Mouse (Mus musculus) intestine, embryonic 15.5 days (tissue): ENCODE measurements at regions not wholly inside any gene's neighbourhood (a gene's known extent, or its start where the extent isn't known, plus 50 kb on each side); places are given as distances from the start of the nearest gene placed in this dataset.
A peak's percentile ranks its signal among the peaks of the same experiment; 100 is the strongest.

Experiments used
- ATAC-seq: fragments of 200-750 bp; cut with Nextera tagmentation; 2 replicates; pipeline ENCODE4 v1.8.0; 2017; ENCODE audit warnings: moderate TSS enrichment, moderate library complexity
- H3K27ac ChIP-seq: fragments of 300-500 bp; sonication (generic); 2 replicates; pipeline ENCODE4 v1.5.1; 2015; ENCODE audit warnings: mild to moderate bottlenecking, inconsistent platforms
- H3K27me3 ChIP-seq: fragments of 300-500 bp; sonication (generic); replicated peaks from 2 replicates; pipeline ENCODE4 v1.6.1; 2015; ENCODE audit warnings: inconsistent platforms
- H3K36me3 ChIP-seq: fragments of 300-500 bp; sonication (generic); 2 replicates; pipeline ENCODE4 v1.6.1; 2015; ENCODE audit warnings: inconsistent platforms
- H3K4me1 ChIP-seq: fragments of 300-500 bp; sonication (generic); replicated peaks from 2 replicates; pipeline ENCODE4 v1.6.1; 2015; ENCODE audit warnings: inconsistent platforms
- H3K4me2 ChIP-seq: fragments of 300-500 bp; sonication (generic); replicated peaks from 2 replicates; pipeline ENCODE4 v1.6.1; 2015; ENCODE audit warnings: mild to moderate bottlenecking, inconsistent platforms
- H3K4me3 ChIP-seq: fragments of 300-500 bp; sonication (generic); replicated peaks from 2 replicates; pipeline ENCODE4 v1.5.1; 2015; ENCODE audit warnings: inconsistent platforms
- H3K9ac ChIP-seq: fragments of 300-500 bp; sonication (generic); 2 replicates; pipeline ENCODE4 v1.6.1; 2015; ENCODE audit warnings: inconsistent platforms
- H3K9me3 ChIP-seq: fragments of 300-500 bp; sonication (generic); 2 replicates; pipeline ENCODE4 v1.6.1; 2016; ENCODE audit warnings: inconsistent platforms
- WGBS: fragments of 180-500 bp; shearing (Covaris S2); methylation state at CpG from one replicate; pipeline ENCODE4 v1.1.7; 2015; 5-methylcytosine and 5-hydroxymethylcytosine counted together

- 83% methylated on average over 4 of the region's 4 CpGs for WGBS
- no peaks in the 10 kb centered on the region for H3K9me3 ChIP-seq
- no peak overlapping the region for H3K9ac ChIP-seq
- H3K4me3 ChIP-seq, result no peak overlapping the region
- no peaks in the 10 kb centered on the region for H3K4me1 ChIP-seq
- no peak overlapping the region for H3K27ac ChIP-seq
- ATAC-seq, result no peak
- no peak overlapping the region for H3K4me2 ChIP-seq
- no peaks in the 10 kb centered on the region for H3K36me3 ChIP-seq
- no peaks in the 10 kb centered on the region for H3K27me3 ChIP-seq
Observed at GRCm38 (mm10) chrX:12851684-12852083, 89.8 kb upstream of the Med14 start.

GRCm38 (mm10) chrX:12844431-12844830 lies 82.6 kb upstream of the Med14 start:
- Histone ChIP-seq H3K27ac (no peak overlapping the region), H3K9ac (no peak overlapping the region), H3K4me1 (no peaks in the 10 kb centered on the region), H3K4me3 (no peak overlapping the region), H3K4me2 (no peak overlapping the region), H3K9me3 (no peaks in the 10 kb centered on the region), H3K36me3 (no peaks in the 10 kb centered on the region), H3K27me3 (no peaks in the 10 kb centered on the region; the same call in 1 of the 2 replicates)
- 21% methylated on average over 1 of the region's 1 CpGs for WGBS
- no peak for ATAC-seq

GRCm38 (mm10) chrX:12841021-12841325 lies 79.1 kb upstream of the Med14 start:
- Histone ChIP-seq H3K36me3 (no peaks in the 10 kb centered on the region), H3K27ac (no peak overlapping the region), H3K9me3 (no peaks in the 10 kb centered on the region), H3K4me1 (no peaks in the 10 kb centered on the region), H3K9ac (no peak overlapping the region), H3K27me3 (no peaks in the 10 kb centered on the region; the same call in 1 of the 2 replicates), H3K4me2 (no peak overlapping the region), H3K4me3 (no peak overlapping the region)
- WGBS, result 84% methylated on average over 3 of the region's 3 CpGs
- ATAC-seq, result no peak

- 27% methylated on average over 25 of the region's 25 CpGs for WGBS
- Histone ChIP-seq H3K9me3 (no peaks in the 10 kb centered on the region), H3K27me3 (no peaks in the 10 kb centered on the region; the same call in 1 of the 2 replicates), H3K4me2 (peak overlapping the region; percentile 58), H3K36me3 (no peaks in the 10 kb centered on the region), H3K4me1 (no peaks in the 10 kb centered on the region), H3K9ac (no peak overlapping the region), H3K4me3 (peak overlapping the region; percentile 22), H3K27ac (peak overlapping the region; percentile 74)
- ATAC-seq, result peak; percentile 86
Observed at GRCm38 (mm10) chrX:12840160-12841020, 78.5 kb upstream of the Med14 start.

- peak; percentile 78 for ATAC-seq
- H3K9me3 ChIP-seq, result no peaks in the 10 kb centered on the region
- peak overlapping the region; percentile 58 for H3K4me2 ChIP-seq
- no peak overlapping the region for H3K9ac ChIP-seq
- 25% methylated on average over 11 of the region's 11 CpGs for WGBS
- H3K27me3 ChIP-seq, result no peaks in the 10 kb centered on the region; the same call in 1 of the 2 replicates
- H3K27ac ChIP-seq, result peak overlapping the region; percentile 74
- H3K36me3 ChIP-seq, result no peaks in the 10 kb centered on the region
- peak overlapping the region; percentile 22 for H3K4me3 ChIP-seq
- no peaks in the 10 kb centered on the region for H3K4me1 ChIP-seq
Observed at GRCm38 (mm10) chrX:12839406-12840159, 77.7 kb upstream of the Med14 start.

GRCm38 (mm10) chrX:12837821-12838220 lies 75.9 kb upstream of the Med14 start:
- Histone ChIP-seq H3K4me2 (no peak overlapping the region), H3K36me3 (no peaks in the 10 kb centered on the region), H3K9me3 (no peaks in the 10 kb centered on the region), H3K4me3 (no peak overlapping the region), H3K27ac (no peak overlapping the region), H3K4me1 (no peaks in the 10 kb centered on the region), H3K9ac (no peak overlapping the region), H3K27me3 (no peaks in the 10 kb centered on the region; the same call in 1 of the 2 replicates)
- no peak for ATAC-seq
- WGBS, result 22% methylated on average over 1 of the region's 1 CpGs

GRCm38 (mm10) chrX:12834681-12835080 lies 72.8 kb upstream of the Med14 start:
- H3K27ac ChIP-seq, result no peak overlapping the region
- no peaks in the 10 kb centered on the region for H3K27me3 ChIP-seq
- no peaks in the 10 kb centered on the region for H3K9me3 ChIP-seq
- no peaks in the 10 kb centered on the region for H3K4me1 ChIP-seq
- no peaks in the 10 kb centered on the region for H3K36me3 ChIP-seq
- ATAC-seq, result no peak
- H3K9ac ChIP-seq, result no peak overlapping the region
- H3K4me2 ChIP-seq, result no peak overlapping the region
- H3K4me3 ChIP-seq, result no peak overlapping the region
- WGBS, result 73% methylated on average over 4 of the region's 4 CpGs

GRCm38 (mm10) chrX:12832709-12833108 lies 70.8 kb upstream of the Med14 start:
- Histone ChIP-seq H3K9ac (no peak overlapping the region), H3K27me3 (no peaks in the 10 kb centered on the region), H3K4me1 (no peaks in the 10 kb centered on the region), H3K4me3 (no peak overlapping the region), H3K4me2 (no peak overlapping the region), H3K9me3 (no peaks in the 10 kb centered on the region), H3K36me3 (no peaks in the 10 kb centered on the region), H3K27ac (no peak overlapping the region)
- 79% methylated on average over 2 of the region's 2 CpGs for WGBS
- ATAC-seq, result no peak

- Histone ChIP-seq H3K27me3 (no peaks in the 10 kb centered on the region), H3K4me1 (no peaks in the 10 kb centered on the region), H3K9me3 (no peaks in the 10 kb centered on the region), H3K27ac (no peak overlapping the region), H3K36me3 (no peaks in the 10 kb centered on the region), H3K4me2 (no peak overlapping the region), H3K4me3 (no peak overlapping the region), H3K9ac (no peak overlapping the region)
- 64% methylated on average over 3 of the region's 3 CpGs for WGBS
- no peak for ATAC-seq
Observed at GRCm38 (mm10) chrX:12829165-12829564, 67.3 kb upstream of the Med14 start.

GRCm38 (mm10) chrX:12827299-12827872 lies 65.5 kb upstream of the Med14 start:
- WGBS, result 82% methylated on average over 4 of the region's 4 CpGs

GRCm38 (mm10) chrX:12826646-12827045 lies 64.8 kb upstream of the Med14 start:
- Histone ChIP-seq H3K4me2 (no peak overlapping the region), H3K4me3 (no peak overlapping the region), H3K4me1 (no peaks in the 10 kb centered on the region), H3K27me3 (no peaks in the 10 kb centered on the region), H3K27ac (no peak overlapping the region), H3K9me3 (no peaks in the 10 kb centered on the region), H3K36me3 (no peaks in the 10 kb centered on the region), H3K9ac (no peak overlapping the region)
- no peak for ATAC-seq
- WGBS, result 92% methylated on average over 4 of the region's 4 CpGs

More at GRCm38 (mm10) chrX:12827299-12827872, 65.5 kb upstream of the Med14 start:
- ATAC-seq, result no peak
- Histone ChIP-seq H3K4me2 (no peak overlapping the region), H3K9ac (no peak overlapping the region), H3K27ac (no peak overlapping the region), H3K27me3 (no peaks in the 10 kb centered on the region), H3K9me3 (no peaks in the 10 kb centered on the region), H3K4me3 (no peak overlapping the region), H3K4me1 (no peaks in the 10 kb centered on the region), H3K36me3 (no peaks in the 10 kb centered on the region)

GRCm38 (mm10) chrX:12825262-12825661 lies 63.4 kb upstream of the Med14 start:
- Histone ChIP-seq H3K9me3 (no peaks in the 10 kb centered on the region), H3K27me3 (no peaks in the 10 kb centered on the region), H3K36me3 (no peaks in the 10 kb centered on the region), H3K4me2 (no peak overlapping the region), H3K4me1 (no peaks in the 10 kb centered on the region), H3K4me3 (no peak overlapping the region), H3K9ac (no peak overlapping the region), H3K27ac (no peak overlapping the region)
- WGBS, result 67% methylated on average over 2 of the region's 2 CpGs
- no peak for ATAC-seq
